Mouse (Mus musculus) midbrain, embryonic 13.5 days (tissue): ENCODE data around the gene Cul4a. TPM values are rescaled to one million over a fixed set of nuclear protein-coding genes. Genes with fewer than 3 reads are reported as not detected.
"Not testable (repeated sequence)": the region's sequence is repeated elsewhere in the genome, so short reads cannot be mapped to it uniquely, and the experiment has no call there.

ENCODE experiments used
- ATAC-seq: fragments of 200-750 bp; cut with Nextera tagmentation; 2 replicates; pipeline ENCODE4 v1.8.0; 2017; ENCODE audit warnings: mild to moderate bottlenecking, moderate TSS enrichment, moderate library complexity
- H3K27ac ChIP-seq: fragments of 300-500 bp; sonication (generic); 2 replicates; pipeline ENCODE4 v1.5.1; 2015; ENCODE audit warnings: inconsistent platforms, mild to moderate bottlenecking, moderate library complexity
- H3K27me3 ChIP-seq: fragments of 300-500 bp; sonication (generic); 2 replicates; pipeline ENCODE4 v1.6.1; 2015; ENCODE audit warnings: mild to moderate bottlenecking, inconsistent platforms
- H3K36me3 ChIP-seq: fragments of 300-500 bp; sonication (generic); 2 replicates; pipeline ENCODE4 v1.6.1; 2015; ENCODE audit warnings: mild to moderate bottlenecking, inconsistent platforms
- H3K4me1 ChIP-seq: fragments of 300-500 bp; sonication (generic); replicated peaks from 2 replicates; pipeline ENCODE4 v1.6.1; 2015; ENCODE audit warnings: inconsistent platforms
- H3K4me2 ChIP-seq: fragments of 300-500 bp; sonication (generic); replicated peaks from 2 replicates; pipeline ENCODE4 v1.6.1; 2015; ENCODE audit warnings: moderate library complexity, mild to moderate bottlenecking, inconsistent platforms
- H3K4me3 ChIP-seq: fragments of 300-500 bp; sonication (generic); replicated peaks from 2 replicates; pipeline ENCODE4 v1.5.1; 2015; ENCODE audit warnings: mild to moderate bottlenecking, inconsistent platforms
- H3K9ac ChIP-seq: fragments of 300-500 bp; sonication (generic); replicated peaks from 2 replicates; pipeline ENCODE4 v1.6.1; 2015; ENCODE audit warnings: mild to moderate bottlenecking, inconsistent platforms
- H3K9me3 ChIP-seq: fragments of 300-500 bp; sonication (generic); 2 replicates; pipeline ENCODE4 v1.6.1; 2016; ENCODE audit warnings: mild to moderate bottlenecking, inconsistent platforms
- WGBS: fragments of 180-500 bp; shearing (Covaris S2); methylation state at CpG from one replicate; pipeline ENCODE4 v1.1.7; 2015; 5-methylcytosine and 5-hydroxymethylcytosine counted together
- polyA plus RNA-seq: library from polyadenylated mRNA; unstranded; fragments of >200 nt; fragmentation: Nextera tagmentation; extraction: Ambion mirVana; gene quantifications from 2 replicates; pipeline ENCODE4 v1.2.1, GENCODE M21; 2015

Cul4a gene
- polyA plus RNA-seq, 1 experiment from 2014 or later, result 69.6 TPM

DNA sequence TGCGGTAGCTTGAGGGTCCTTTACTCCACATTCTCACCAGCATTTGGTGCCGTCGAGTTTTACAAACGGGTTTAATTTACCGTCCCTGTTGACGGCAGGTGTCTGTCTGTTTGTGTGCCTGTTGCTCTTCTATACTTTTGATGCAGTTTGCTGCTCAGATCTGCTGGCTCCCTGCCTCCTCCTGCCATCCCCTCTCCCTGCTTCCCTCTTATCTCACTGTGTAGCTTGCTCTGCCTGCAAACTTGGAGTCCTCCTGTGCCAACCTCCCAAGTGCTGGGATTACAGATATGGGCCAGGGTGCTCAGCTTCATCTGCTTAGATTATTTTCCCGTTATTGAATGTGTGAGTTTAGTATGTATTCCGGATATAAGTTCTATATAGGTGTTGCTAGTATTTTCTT is 3.5 kb downstream of the Cul4a start:
- no peak overlapping the region for H3K4me3 ChIP-seq
- H3K27me3 ChIP-seq, result no peaks in the 10 kb centered on the region
- H3K4me2 ChIP-seq, result no peak overlapping the region
- no peak overlapping the region for H3K27ac ChIP-seq
- peaks cover 29% of the 10 kb centered on the region for H3K4me1 ChIP-seq
- H3K9ac ChIP-seq, result no peak overlapping the region
- H3K9me3 ChIP-seq, result no peaks in the 10 kb centered on the region
- no peak for ATAC-seq
- peaks cover 12% of the 10 kb centered on the region; the same call in 1 of the 2 replicates for H3K36me3 ChIP-seq
- WGBS, result 94% methylated on average over 8 of the region's 8 CpGs

DNA sequence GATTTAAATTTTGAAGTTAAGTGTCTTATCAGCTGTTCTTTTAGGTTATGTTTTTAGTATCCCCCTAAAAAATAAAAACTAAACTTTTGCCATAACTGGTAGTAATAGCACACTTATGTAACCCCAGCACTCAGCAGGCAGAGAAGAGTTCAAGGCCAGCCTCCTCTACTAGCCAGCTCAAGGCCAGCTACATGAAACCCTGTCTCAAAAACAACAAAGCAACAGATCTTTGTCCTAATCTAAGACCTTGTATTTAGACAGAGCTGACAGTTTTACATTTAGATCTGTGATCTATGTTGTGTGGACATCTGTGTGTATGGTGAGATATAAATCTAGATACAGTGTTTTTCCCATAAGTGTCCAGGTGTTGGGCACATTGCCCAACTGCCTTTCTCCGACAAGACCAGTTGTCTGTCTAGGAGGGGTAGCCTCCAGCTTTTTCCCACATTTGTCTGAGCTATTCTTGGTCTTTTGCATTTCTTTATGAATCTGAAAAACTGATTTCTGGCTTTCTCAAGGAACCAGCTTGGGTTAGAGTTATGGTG is 4.1 kb downstream of the Cul4a start:
- WGBS, result 94% methylated on average over 1 of the region's 1 CpGs
- Histone ChIP-seq H3K9me3 (no peaks in the 10 kb centered on the region), H3K4me2 (no peak overlapping the region), H3K4me1 (peaks cover 26% of the 10 kb centered on the region), H3K4me3 (no peak overlapping the region), H3K27me3 (no peaks in the 10 kb centered on the region), H3K36me3 (peaks cover 12% of the 10 kb centered on the region; the same call in 1 of the 2 replicates), H3K9ac (no peak overlapping the region), H3K27ac (no peak overlapping the region)
- no peak for ATAC-seq

DNA sequence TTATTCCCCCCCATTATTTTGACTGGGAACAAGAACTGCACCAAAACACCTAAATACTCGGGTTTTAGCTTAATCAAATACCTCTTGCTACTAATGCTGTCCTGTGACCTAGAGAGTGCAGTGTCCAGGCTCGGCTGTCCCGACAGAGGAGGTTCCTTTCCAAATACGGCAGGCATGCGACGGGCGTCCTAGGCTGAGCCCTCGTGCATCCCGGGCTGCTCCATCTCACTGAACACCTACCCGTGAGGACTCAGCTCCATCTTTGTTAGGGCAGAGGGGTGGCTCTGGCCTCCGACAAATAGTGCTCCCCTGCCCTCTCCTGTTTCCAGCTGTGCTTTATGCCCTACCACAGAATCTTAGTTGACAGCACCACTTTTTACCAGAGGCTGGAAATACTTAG is 6.5 kb downstream of the Cul4a start:
- H3K36me3 ChIP-seq, result peaks cover 22% of the 10 kb centered on the region
- no peak for ATAC-seq
- no peaks in the 10 kb centered on the region for H3K27me3 ChIP-seq
- H3K4me3 ChIP-seq, result no peak overlapping the region
- 87% methylated on average over 11 of the region's 11 CpGs for WGBS
- H3K4me2 ChIP-seq, result no peak overlapping the region
- H3K9ac ChIP-seq, result no peak overlapping the region
- H3K9me3 ChIP-seq, result no peaks in the 10 kb centered on the region
- peaks cover 17% of the 10 kb centered on the region for H3K4me1 ChIP-seq
- no peak overlapping the region for H3K27ac ChIP-seq

DNA sequence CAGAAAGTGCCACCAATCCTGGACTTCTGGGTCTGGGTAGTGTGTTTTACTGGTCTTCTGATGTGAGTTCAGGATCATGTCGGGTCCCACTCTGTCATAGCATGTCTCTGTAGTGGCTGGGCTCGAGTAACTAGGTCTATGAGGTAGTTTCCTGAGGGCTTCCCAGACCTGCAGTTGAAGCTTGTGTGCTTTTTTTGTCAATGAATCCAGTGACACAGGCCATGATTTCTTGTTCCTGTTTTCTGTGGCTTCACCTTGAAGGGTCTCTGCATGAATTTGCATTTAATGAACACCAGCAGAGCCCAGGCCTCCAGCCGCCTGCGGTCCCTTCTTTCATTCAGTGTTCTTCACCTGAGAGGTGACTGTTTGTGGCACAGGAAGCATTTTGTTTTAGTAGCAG is 7.8 kb downstream of the Cul4a start:
- Histone ChIP-seq H3K36me3 (peaks cover 22% of the 10 kb centered on the region), H3K9me3 (no peaks in the 10 kb centered on the region), H3K4me3 (no peak overlapping the region), H3K4me2 (no peak overlapping the region), H3K27me3 (no peaks in the 10 kb centered on the region), H3K27ac (no peak overlapping the region), H3K9ac (no peak overlapping the region), H3K4me1 (peaks cover 9% of the 10 kb centered on the region)
- WGBS, result 89% methylated on average over 4 of the region's 4 CpGs
- no peak for ATAC-seq

DNA sequence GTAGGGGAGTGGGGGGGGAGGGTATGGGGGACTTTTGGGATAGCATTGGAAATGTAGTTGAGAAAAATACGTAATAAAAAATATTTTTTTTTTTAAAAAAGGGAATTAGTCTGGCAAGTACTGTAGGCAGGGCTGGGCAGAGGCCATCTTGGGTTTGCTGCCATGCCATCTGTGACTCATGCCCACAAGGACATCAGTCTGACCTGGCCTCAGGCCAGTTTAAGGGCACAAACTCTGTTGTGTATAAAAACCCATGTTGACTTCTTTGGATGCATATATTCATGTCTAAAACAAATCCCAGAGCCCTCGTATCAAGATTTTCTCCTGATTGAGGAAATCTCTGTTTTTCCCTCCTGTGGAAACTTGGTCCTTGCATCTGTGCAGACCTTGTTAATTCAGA is 11.7 kb downstream of the Cul4a start:
- Histone ChIP-seq H3K4me2 (no peak overlapping the region), H3K27me3 (no peaks in the 10 kb centered on the region), H3K27ac (no peak overlapping the region), H3K9me3 (no peaks in the 10 kb centered on the region), H3K4me3 (no peak overlapping the region), H3K36me3 (peaks cover 40% of the 10 kb centered on the region), H3K4me1 (no peaks in the 10 kb centered on the region; the same call in 1 of the 2 replicates), H3K9ac (no peak overlapping the region)
- WGBS, result 90% methylated on average over 2 of the region's 2 CpGs
- ATAC-seq, result no peak

DNA sequence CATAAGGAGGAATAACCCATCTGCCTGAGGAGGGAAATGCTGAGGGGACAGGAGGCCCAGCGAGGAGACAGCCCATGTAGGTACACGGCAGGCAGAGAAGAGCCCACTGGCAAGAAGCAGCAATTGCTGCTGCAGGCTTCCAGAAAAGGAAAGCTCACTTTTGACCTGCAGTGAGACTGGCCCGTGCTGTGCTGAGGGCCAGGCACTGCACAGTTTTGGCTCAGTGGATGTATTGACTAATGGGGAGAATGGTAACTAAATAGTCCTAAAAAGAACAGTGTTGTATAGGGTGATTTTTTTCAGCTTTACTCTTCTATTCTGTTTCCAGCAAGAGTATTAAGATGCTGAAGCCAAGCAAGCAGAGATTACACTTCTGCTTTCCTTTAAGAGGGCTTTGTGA is 13.1 kb downstream of the Cul4a start:
- H3K9me3 ChIP-seq, result no peaks in the 10 kb centered on the region
- no peak overlapping the region for H3K9ac ChIP-seq
- H3K4me3 ChIP-seq, result no peak overlapping the region
- H3K4me1 ChIP-seq, result no peaks in the 10 kb centered on the region; the same call in 1 of the 2 replicates
- H3K27me3 ChIP-seq, result no peaks in the 10 kb centered on the region
- peaks cover 48% of the 10 kb centered on the region for H3K36me3 ChIP-seq
- WGBS, result 89% methylated on average over 3 of the region's 3 CpGs
- no peak overlapping the region for H3K4me2 ChIP-seq
- ATAC-seq, result no peak
- H3K27ac ChIP-seq, result no peak overlapping the region

DNA sequence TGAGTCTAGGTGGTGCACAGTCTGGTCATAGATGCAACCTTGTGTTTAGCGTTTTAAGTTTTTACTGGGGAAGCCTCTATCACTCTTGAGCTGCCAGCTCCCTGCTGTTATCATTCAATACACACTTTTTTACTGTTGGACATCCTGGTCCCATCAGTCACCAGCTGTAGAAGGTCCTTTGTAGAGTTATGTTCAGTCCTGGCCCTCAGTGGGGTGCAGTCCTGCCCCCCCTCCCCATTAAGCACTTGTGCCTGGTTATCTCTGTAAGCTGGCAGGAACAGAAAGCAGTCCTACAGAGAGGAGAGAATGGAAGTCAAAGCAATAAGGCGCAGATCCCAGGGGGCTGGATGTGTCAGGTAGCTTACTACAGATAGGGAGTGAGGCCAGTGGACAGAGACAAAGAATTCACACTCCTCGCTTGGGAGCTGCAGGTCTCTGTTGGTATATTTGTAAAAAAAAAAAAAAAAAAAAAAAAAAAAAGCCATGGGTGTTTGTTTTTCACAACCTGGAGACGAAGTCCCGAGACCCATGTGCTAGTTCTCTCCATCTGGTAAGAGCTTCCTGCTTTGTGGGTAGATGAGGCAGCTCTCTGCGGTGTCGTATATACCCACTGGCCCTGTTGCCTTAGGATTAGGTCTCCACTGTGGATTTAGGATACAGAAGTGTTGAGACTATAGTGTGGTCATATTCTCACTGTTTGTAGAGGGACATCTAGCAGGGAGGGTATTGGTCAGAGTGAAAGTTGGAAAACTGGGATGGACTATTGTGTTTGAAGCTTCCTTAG is 15.7 kb downstream of the Cul4a start:
- Histone ChIP-seq H3K4me3 (no peak overlapping the region), H3K27ac (no peak overlapping the region), H3K27me3 (no peaks in the 10 kb centered on the region), H3K9me3 (no peaks in the 10 kb centered on the region), H3K4me2 (no peak overlapping the region), H3K4me1 (no peaks in the 10 kb centered on the region; the same call in 1 of the 2 replicates), H3K9ac (no peak overlapping the region), H3K36me3 (peaks cover 58% of the 10 kb centered on the region)
- ATAC-seq, result no peak
- WGBS, result 93% methylated on average over 7 of the region's 7 CpGs

DNA sequence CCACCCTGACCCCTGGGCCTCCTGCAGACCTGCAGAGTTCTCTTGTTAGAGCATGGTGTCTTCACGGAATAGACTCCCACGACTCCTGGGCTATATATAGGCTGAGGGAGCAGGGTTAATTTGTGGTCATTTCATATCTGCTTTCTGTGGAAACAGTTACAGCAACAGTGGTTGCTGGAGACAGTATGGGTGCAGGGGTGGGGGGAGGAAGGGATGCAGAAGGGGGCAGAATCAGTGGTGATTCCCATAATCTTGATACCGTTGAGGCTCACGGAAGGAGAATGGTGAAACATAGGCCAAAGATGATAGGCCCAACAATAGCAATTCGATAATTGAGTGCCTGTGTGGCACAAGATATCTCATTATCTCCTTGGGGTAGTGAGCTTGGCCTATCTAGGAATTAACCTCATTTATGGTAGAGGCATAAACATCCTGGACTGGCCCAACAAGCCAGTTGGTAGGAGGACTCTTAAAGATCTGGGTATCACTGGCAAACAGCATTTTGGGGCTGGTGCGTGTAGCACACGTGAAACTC is 17.5 kb downstream of the Cul4a start:
- peaks cover 73% of the 10 kb centered on the region for H3K36me3 ChIP-seq
- no peak for ATAC-seq
- WGBS, result 95% methylated on average over 7 of the region's 7 CpGs

DNA sequence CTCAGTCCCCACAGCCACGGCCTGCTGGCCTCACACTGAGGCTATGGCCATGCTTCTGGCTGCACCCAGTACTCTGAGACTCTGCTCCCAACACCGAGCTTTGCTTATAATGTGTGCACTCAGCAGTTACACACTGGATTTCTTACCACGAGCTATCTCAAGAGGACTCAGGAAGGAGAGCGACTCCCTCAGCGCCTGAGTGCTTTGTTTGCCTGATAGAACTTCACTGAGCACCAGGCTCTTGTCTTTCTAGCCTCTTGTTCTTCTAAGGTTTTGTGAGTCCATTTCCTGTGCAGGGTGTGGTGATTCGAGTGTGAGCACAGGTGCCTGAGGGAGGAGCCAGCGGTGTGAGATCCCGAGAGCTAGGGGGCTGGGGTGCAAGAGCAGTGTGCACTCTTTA is 19.5 kb downstream of the Cul4a start:
- no peak for ATAC-seq
- H3K36me3 ChIP-seq, result peaks cover 78% of the 10 kb centered on the region
- no peak overlapping the region for H3K4me2 ChIP-seq
- no peaks in the 10 kb centered on the region for H3K4me1 ChIP-seq
- no peak overlapping the region for H3K9ac ChIP-seq
- H3K27ac ChIP-seq, result no peak overlapping the region
- H3K4me3 ChIP-seq, result no peak overlapping the region
- WGBS, result 93% methylated on average over 8 of the region's 8 CpGs
- no peaks in the 10 kb centered on the region for H3K27me3 ChIP-seq
- H3K9me3 ChIP-seq, result no peaks in the 10 kb centered on the region

More for the DNA sequence above, 17.5 kb downstream of the Cul4a start:
- Histone ChIP-seq H3K9me3 (no peaks in the 10 kb centered on the region), H3K4me1 (no peaks in the 10 kb centered on the region), H3K9ac (no peak overlapping the region), H3K4me2 (no peak overlapping the region), H3K27me3 (no peaks in the 10 kb centered on the region), H3K27ac (no peak overlapping the region), H3K4me3 (no peak overlapping the region)

DNA sequence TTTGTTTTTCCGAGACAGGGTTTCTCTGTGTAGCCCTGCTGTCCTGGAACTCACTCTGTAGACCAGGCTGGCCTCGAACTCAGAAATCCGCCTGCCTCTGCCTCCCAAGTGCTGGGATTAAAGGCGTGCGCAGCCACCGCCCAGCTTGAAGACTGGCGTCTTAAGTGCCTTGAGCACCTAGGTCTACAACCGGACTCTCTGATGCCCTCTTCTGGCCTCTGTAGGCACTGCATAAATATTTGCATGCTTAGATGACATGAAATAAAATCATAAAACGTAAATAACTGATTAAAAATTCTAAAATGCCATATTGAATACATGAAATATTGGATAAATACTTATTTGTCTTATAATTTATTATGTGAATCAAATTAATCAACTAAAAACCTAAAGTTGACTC is 26.8 kb downstream of the Cul4a start:
- H3K9me3 ChIP-seq, ATAC-seq: not testable (repeated sequence)
- 72% methylated on average over 9 of the region's 9 CpGs for WGBS

DNA sequence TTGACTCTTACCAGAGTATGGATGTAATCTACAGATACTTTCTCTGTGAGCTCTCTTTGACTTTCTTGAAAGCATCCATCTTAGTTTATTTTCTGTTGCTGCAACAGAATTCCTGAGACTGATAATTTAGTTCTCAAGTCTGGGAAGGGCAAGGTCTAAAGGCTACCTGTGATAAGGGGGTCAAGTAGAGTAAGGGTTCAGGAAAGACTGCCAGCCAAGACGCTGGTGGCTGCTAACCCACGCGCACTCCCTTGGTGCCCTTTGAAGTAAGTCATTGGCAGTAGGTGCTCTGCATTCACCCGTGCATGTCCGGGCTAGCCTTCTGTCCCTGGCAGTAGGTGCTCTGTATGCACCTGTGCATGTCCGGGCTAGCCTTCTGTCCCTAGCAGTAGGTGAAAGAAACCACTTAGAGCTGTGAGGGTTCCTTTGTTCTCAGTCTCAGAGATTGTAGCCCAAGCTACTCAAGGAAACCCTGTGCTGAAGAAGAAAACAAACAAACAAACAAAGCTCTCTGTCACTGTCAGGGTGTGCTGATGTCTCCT is 34.3 kb downstream of the Cul4a start:
- no peak for ATAC-seq
- Histone ChIP-seq H3K9me3 (no peaks in the 10 kb centered on the region), H3K4me3 (no peak overlapping the region), H3K27ac (no peak overlapping the region), H3K4me1 (no peaks in the 10 kb centered on the region), H3K9ac (no peak overlapping the region), H3K36me3 (peaks cover 97% of the 10 kb centered on the region), H3K27me3 (no peaks in the 10 kb centered on the region), H3K4me2 (no peak overlapping the region)
- WGBS, result 92% methylated on average over 6 of the region's 6 CpGs

More for the DNA sequence above, 26.8 kb downstream of the Cul4a start:
- not testable (repeated sequence) for H3K27me3 ChIP-seq, H3K4me2 ChIP-seq, H3K9ac ChIP-seq, H3K27ac ChIP-seq, H3K4me3 ChIP-seq, H3K4me1 ChIP-seq
- peaks cover 89% of the 10 kb centered on the region for H3K36me3 ChIP-seq

DNA sequence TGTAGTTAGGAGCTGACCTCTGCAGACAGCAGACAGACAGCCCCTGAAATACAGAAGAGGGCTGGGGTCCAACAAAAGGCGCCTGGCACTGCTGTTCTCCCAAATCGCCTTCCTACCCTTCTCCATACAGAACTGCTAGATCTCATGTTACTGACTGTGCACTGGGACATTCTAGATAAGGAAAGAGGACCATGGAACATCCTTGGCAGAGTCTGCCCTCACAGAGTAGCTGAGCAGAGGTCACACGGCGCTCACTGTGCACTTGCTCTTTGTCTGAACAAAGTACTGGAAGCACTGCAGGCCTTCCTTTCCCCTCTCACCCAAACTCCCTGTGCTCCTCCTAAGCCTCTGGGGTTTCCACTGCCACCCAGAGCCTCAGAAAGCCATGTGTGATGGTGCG is 36.3 kb downstream of the Cul4a start:
- peaks cover 97% of the 10 kb centered on the region for H3K36me3 ChIP-seq
- no peaks in the 10 kb centered on the region for H3K27me3 ChIP-seq
- H3K27ac ChIP-seq, result no peak overlapping the region
- ATAC-seq, result no peak
- H3K4me1 ChIP-seq, result no peaks in the 10 kb centered on the region
- no peak overlapping the region for H3K4me2 ChIP-seq
- no peaks in the 10 kb centered on the region for H3K9me3 ChIP-seq
- 86% methylated on average over 5 of the region's 5 CpGs for WGBS
- H3K4me3 ChIP-seq, result no peak overlapping the region
- no peak overlapping the region for H3K9ac ChIP-seq
